Mouse (Mus musculus) erythroblast, adult 5-6 weeks (primary cell): Measurements from ENCODE around the gene Dgkh. TPM values are rescaled to one million over a fixed set of nuclear protein-coding genes. Genes with fewer than 3 reads are reported as not detected.

Experiments
- ATAC-seq: replicated peaks from 2 replicates; pipeline ENCODE4 v1.8.0; 2016; ENCODE audit warnings: moderate number of reproducible peaks, mild to moderate bottlenecking, moderate TSS enrichment, inconsistent platforms; ENCODE audit not compliant: poor library complexity, low FRiP score, severe bottlenecking
- total RNA-seq, 2 experiments: library from RNA; stranded (forward) in 1 of 2; stranded (reverse) in 1 of 2; fragments of 150-400 nt in 1 of 2; fragments of 200-764, 138-1000 nt in 1 of 2; gene quantifications; 2 replicates each; pipeline versions ENCODE4 v1.2.3 to v1.2.4; 2015 to 2017; ENCODE audit warnings: low replicate concordance in 2 of 2

Dgkh gene
- total RNA-seq, 2 experiments from 2014 or later, result 0.58 to 0.77 TPM

- ATAC-seq, result no peak
Observed at GRCm38 (mm10) chr14:78686701-78687100, 45.9 kb downstream of the Dgkh start.

- ATAC-seq, result no peak
Observed at GRCm38 (mm10) chr14:78684171-78684570, 48.4 kb downstream of the Dgkh start.

DNA sequence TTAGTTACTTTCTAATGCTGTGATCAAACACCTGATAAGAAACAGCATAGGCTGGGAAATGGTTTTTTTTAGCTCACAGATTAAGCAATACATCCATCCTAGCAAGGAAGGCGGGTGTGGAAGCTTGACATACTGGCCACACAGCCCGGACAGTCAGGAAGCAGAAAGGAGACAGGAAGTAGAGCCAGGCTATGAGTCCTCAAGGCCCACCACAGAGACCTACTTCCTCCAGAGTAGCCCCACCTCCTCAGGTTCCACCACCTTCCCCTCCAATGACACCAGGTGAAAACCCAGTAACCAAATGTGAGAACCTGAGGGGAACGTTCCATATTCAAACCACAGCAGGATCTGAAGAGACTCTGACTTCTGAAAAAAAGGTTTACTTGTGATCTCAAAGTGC, 53.6 kb downstream of the Dgkh start:
- no peak for ATAC-seq

DNA sequence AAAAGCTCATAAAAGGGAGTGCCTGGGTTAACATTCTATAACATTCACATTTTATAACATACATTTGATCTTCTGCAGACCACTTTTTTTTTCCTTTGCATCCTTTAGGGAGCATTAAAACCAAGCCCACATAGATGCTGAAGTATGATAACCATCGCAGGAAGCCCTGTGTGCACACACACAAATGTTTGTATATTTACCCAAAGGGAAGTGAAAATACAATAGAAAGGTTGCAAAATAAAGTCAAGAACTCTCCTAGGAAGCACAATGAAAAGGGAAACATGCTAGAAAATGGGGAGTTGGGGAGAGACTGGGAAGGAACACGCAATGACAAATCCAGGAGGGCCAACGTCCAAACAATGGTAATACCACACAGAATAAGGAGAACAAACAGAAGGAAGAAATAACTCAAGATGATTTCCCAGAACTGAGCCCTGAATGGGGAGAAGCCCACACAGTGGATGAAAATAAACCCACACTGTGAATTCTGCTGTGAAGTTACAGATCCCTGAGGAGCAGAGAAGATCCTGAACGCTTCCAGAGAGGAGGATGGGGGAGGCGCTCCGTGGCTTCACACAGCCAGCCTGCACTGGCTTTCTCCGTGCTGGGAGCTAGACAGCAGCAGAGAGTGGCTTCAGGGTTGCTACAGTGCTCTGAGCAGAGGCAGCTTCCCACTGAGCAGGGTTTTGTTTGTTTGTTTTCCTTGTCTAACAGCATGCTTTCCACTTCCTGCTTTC, 54.6 kb downstream of the Dgkh start:
- no peak for ATAC-seq

DNA sequence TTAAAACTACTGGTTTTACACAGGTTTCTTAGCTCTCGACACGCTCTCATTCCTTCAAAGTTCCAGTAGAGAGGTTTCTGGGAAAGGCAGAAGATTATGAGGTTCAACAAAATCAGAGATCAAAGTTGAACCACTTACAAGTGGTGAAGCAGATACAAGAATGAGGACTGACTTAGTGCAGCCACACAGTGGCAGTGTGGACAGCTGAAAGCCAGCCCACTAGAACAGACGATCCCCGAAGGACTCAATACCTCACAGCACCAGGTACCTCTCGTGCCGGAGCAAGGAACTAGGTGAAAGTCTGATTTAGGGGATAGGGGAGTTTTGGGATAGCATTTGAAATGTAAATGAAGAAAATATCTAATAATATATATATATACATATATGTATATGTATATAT, 56.1 kb downstream of the Dgkh start:
- no peak for ATAC-seq

DNA sequence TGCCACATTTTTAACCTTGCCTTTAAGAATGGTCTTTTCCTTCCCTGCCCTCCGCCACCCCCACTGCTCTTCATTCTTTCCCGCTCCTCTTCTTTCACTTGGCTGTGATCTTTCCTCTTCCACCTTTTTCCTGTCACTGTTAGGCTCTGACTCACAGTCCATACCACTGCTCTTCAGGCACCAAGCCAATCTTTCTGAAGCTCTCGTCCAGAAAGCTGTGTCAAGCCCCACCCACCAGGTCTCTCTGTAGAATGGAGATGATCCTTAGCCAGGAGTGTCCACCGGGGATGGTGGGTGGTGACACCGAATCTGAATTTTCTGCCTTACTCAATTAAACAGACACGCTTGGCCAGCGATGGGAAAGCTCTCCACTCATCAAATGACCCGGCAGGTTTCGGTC, 58.0 kb downstream of the Dgkh start:
- ATAC-seq, result no peak

DNA sequence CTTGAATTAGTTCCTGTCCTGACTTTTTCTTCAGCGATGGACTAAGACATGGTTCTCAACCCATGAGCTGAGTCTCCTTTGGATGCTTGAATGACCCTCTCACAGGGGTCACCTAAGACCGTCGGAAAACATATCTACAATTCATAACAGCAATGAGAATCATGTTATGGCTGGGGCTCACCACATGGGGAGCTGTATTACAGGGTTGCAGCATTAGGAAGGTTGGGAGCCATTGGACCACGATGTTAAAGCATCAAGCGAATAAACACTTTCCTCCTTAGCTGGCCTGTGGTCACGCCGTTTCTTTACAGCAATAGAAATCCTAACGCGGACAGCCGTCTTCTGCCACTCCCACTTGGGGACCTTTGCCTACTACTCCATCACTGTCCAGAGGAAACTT, 62.6 kb downstream of the Dgkh start:
- ATAC-seq, result no peak

DNA sequence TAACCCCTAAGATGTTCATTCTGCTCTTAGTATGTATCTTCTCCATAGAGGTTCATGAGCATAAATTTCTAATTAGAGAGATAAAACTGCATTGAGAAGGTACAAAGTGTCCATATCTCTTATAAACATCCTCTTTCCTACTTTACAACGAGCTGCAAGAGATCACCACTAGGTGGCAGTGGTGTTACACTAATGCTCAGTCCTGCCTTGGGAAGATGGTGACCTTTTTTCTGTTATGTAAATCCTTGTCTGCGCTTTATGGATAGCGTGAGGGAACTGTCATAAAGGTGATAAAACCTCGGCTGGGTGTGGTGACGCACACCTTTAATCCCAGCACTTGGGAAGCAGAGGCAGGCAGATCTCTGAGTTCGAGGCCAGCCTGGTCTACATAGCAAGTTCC, 64.3 kb downstream of the Dgkh start:
- ATAC-seq, result no peak

- no peak for ATAC-seq
Observed at GRCm38 (mm10) chr14:78667763-78668162, 64.8 kb downstream of the Dgkh start.

- ATAC-seq, result no peak
Observed at GRCm38 (mm10) chr14:78662641-78663040, 69.9 kb downstream of the Dgkh start.

GRCm38 (mm10) chr14:78661462-78661861, 71.1 kb downstream of the Dgkh start:
- no peak for ATAC-seq

DNA sequence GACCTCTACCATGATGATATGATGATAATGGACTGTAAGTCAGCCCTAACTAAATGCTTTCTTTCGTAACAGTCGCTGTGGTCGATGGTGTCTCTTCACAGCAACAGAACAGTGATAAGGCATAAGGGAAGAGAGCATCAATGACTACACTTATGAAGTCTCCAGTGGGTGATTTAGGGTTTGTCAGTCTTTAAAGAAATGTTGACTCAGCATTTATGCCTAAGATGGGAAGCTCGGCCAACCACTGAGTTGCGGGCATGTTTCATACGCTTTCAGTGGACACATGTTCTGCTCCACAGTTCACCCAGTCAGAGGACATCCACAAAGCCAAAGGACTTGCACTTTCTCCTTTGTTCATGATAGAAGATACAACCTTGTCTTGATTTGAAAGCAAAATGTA, 73.9 kb downstream of the Dgkh start:
- ATAC-seq, result no peak

DNA sequence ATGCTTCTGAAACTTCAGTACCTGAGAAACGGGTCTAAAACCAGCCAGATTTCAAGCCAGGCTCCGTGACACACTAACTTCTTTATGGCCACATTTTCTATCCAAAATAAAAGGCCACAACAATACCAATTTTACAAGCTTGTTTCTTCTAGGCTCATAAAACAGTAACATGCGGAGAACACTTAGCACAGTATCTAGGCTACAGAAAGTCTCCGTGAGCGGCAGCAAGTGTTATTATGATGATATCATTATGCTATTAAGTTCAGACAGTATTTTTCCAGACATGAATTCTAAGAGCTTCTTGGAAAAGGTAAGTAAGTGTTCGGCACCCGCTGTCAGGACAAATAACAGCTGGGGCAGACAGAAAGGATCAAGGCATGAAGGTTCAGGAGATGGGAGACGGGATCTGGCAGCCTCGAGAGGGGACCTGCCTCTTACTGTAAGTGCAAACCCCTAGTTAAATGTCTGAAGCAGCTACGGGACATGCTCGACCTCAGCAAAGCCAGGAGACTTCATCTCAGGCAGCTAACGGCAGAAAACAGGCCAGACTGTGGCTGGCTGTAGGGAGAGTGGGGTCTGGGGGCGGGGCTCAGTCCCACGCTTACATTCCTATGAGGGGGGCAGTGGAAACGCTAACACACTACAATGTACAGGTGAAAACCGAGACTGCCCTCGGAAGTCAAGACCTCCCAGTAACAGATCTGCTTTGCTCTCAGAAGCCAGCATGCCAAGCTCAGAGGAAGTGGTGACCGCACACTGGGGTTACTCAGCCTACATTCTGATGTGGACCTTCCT, 75.5 kb downstream of the Dgkh start:
- no peak for ATAC-seq

DNA sequence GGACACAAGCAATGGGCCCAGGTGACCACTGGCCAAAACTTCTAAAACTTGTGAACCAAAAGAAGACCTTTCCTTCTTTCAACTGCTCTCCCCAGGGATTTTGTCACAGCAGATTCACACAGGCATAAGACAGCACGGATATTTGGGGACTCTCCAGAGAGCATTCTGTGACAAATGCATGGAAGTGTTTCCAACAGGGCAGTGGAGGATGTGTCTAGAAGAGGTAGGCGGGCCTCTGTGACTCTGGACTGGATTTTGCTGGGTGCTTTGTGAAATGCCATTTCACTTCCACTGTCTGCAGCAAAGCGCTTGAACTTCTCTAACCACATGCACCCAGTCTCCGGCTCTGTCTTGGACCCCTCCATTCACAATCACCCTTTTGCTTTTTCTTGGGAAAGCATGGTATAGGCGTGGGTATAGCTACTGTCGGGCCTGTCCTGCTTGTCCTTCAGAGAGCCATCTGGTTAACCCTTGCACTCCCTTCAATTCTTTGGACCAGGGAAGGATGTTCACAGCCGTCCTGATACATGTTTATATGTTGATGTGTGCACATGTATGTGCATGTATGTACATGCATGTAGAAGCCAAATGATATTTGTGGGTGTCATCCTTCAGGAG, 77.5 kb downstream of the Dgkh start:
- ATAC-seq, result no peak

DNA sequence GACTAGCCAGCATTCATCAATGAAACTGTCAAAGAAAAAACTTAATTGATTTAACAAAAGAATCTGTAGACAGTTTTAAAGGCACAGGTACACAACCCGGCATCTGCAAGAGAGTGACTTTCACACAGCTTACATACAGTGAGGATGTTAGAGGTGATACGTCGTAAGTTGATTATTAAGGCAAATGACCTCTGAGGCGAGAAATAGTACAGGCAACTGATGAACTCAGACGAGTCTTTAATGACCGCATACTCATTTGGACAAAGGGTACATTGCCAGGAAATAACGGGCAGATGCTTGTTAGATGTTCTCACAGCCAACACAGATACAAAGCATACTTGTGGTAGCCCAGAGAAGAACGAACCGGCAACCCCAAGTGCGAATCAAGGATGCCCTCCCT, 78.4 kb downstream of the Dgkh start:
- no peak for ATAC-seq

- ATAC-seq, result no peak
Observed at GRCm38 (mm10) chr14:78653333-78653732, 79.2 kb downstream of the Dgkh start.

- ATAC-seq, result no peak
Observed at GRCm38 (mm10) chr14:78651696-78652095, 80.9 kb downstream of the Dgkh start.

DNA sequence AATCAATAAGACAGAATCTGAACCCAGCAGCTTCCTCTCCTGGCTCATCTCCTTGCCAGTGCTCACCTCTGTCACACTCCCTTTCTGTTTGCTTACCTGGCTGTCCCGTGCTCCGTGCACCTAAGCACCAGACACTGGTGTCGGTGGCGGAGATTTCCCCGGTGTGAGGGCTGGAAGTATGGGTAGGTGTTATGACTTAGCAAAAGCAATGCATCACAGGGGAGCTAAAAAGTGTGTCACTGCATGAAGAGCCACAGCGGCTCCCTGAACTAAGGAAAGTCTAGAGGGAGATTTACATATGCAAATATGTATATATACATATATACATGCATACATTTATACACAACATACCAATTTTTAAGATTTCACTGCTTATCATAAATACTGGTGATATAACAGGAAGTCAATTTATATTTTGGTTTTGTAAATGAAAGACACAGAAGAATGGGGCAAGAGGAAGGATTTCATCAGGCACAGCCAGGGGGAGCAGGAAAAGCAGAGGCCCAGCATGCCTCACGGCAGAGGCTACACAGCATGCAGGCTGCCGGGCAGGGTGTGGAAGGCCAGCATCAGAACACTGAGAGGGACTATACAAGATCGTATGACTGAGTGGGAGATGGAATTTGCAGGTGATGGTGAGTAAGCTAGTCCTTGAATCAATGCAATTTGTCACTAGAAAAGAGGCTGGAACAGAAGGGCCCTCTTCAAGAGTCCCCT, 82.0 kb downstream of the Dgkh start:
- ATAC-seq, result no peak

DNA sequence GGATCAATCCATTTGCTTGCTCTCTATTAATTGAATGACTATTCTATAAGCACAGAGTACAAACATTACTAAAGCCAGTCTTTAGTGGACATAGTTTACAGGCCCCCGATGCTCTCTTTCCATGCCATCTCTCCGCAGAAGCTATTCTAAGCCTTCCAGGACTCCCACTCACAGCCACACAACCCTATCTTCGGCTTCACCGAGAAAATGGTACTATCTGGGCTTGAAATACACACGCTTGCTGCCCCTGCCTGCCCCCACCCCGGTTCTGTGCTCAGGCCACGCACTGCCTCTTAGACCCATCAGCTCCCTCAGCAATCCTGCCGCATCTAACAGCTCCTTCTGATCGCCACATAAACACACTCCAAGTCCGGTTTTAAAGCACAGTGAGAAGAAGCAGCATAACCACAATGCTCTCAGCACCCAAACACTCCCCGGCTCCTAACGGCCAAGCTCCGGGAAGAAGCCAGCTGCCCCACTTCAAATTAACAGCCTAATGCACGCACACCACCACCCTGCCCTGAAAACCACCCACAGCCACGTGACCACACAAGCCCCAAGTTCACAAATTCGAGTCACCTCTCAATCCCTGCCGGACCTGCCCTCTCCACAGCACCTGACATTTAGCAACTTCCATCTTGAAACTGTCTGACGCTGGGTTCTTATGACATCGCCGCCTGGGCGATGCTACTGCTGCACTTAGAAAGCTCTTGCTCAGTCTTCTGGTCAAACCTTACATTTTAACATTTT, 82.9 kb downstream of the Dgkh start:
- ATAC-seq, result no peak

GRCm38 (mm10) chr14:78645622-78646021, 87.0 kb downstream of the Dgkh start:
- ATAC-seq, result no peak
